Mouse (Mus musculus): ENCODE results near the gene 4930544D05Rik. TPM values are rescaled to one million over a fixed set of nuclear protein-coding genes. Genes with fewer than 3 reads are reported as not detected.
A peak's percentile ranks its signal among the peaks of the same experiment; 100 is the strongest.

Gene 4930544D05Rik
- polyA plus RNA-seq, 1 experiment from 2014 or later: 0.23 TPM

GRCm38 (mm10) chr11:70626877-70627276, 11.2 kb downstream of the 4930544D05Rik start:
- H3K9ac ChIP-seq: no peak overlapping the region
- 59% methylated on average over 4 of the region's 4 CpGs for WGBS
- H3K36me3 ChIP-seq: no peaks in the 10 kb centered on the region
- H3K4me2 ChIP-seq: no peak overlapping the region
- no peaks in the 10 kb centered on the region for H3K9me3 ChIP-seq
- no peaks in the 10 kb centered on the region for H3K4me1 ChIP-seq
- H3K27me3 ChIP-seq (replicated peaks): no peaks in the 10 kb centered on the region
- ATAC-seq (ENCODE audit: insufficient read depth, low FRiP score, low read depth): no peak
- no peak overlapping the region for H3K4me3 ChIP-seq (replicated peaks)
- H3K27ac ChIP-seq: no peak overlapping the region

DNA sequence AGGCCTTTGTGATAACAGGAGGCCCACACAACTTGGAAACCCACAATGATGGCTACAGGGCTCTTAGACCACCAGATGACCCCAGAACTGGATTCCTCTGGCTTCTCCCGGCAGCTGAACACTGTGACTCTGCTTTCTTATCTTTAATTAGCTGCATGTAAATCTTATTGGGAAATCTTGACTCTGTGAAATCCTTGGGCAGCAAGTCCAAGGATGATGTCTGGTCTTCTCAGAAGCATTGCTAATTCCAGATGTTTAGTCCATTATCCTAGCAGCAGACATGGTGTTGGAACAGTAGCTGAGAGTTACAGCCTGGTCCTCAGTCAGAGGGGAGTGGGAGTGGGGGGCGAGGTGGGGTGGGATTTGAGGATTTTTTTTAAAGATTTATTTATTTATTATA, 12.8 kb downstream of the 4930544D05Rik start:
- H3K27me3 ChIP-seq (replicated peaks): no peaks in the 10 kb centered on the region
- no peaks in the 10 kb centered on the region for H3K9me3 ChIP-seq
- 76% methylated on average over 2 of the region's 2 CpGs for WGBS
- no peak overlapping the region for H3K4me3 ChIP-seq (replicated peaks)
- H3K36me3 ChIP-seq: no peaks in the 10 kb centered on the region
- no peaks in the 10 kb centered on the region for H3K4me1 ChIP-seq
- no peak overlapping the region for H3K27ac ChIP-seq
- no peak for ATAC-seq (ENCODE audit: insufficient read depth, low FRiP score, low read depth)
- no peak overlapping the region for H3K4me2 ChIP-seq
- no peak overlapping the region for H3K9ac ChIP-seq

GRCm38 (mm10) chr11:70629557-70629956, 13.9 kb downstream of the 4930544D05Rik start:
- no peaks in the 10 kb centered on the region for H3K4me1 ChIP-seq
- 46% methylated on average over 5 of the region's 5 CpGs for WGBS

GRCm38 (mm10) chr11:70630129-70630528, 14.5 kb downstream of the 4930544D05Rik start:
- Histone ChIP-seq H3K4me2 (no peak overlapping the region), H3K9ac (no peak overlapping the region), H3K4me3 (replicated peaks) (no peak overlapping the region), H3K27me3 (replicated peaks) (no peaks in the 10 kb centered on the region), H3K27ac (no peak overlapping the region), H3K36me3 (no peaks in the 10 kb centered on the region), H3K9me3 (no peaks in the 10 kb centered on the region), H3K4me1 (no peaks in the 10 kb centered on the region)
- ATAC-seq (ENCODE audit: insufficient read depth, low FRiP score, low read depth): no peak
- WGBS: 66% methylated on average over 7 of the region's 7 CpGs

More at GRCm38 (mm10) chr11:70629557-70629956, 13.9 kb downstream of the 4930544D05Rik start:
- H3K27me3 ChIP-seq (replicated peaks): no peaks in the 10 kb centered on the region
- H3K27ac ChIP-seq: no peak overlapping the region
- H3K36me3 ChIP-seq: no peaks in the 10 kb centered on the region
- H3K4me2 ChIP-seq: no peak overlapping the region
- ATAC-seq (ENCODE audit: insufficient read depth, low FRiP score, low read depth): no peak
- H3K9ac ChIP-seq: no peak overlapping the region
- no peak overlapping the region for H3K4me3 ChIP-seq (replicated peaks)
- H3K9me3 ChIP-seq: no peaks in the 10 kb centered on the region

- Histone ChIP-seq H3K4me3 (replicated peaks) (no peak overlapping the region), H3K4me2 (no peak overlapping the region), H3K9ac (no peak overlapping the region), H3K4me1 (no peaks in the 10 kb centered on the region), H3K36me3 (no peaks in the 10 kb centered on the region), H3K27me3 (replicated peaks) (no peaks in the 10 kb centered on the region), H3K27ac (no peak overlapping the region), H3K9me3 (no peaks in the 10 kb centered on the region)
- ATAC-seq (ENCODE audit: insufficient read depth, low FRiP score, low read depth): no peak
- WGBS: 80% methylated on average over 4 of the region's 4 CpGs
Observed at GRCm38 (mm10) chr11:70635601-70636000, 20.0 kb downstream of the 4930544D05Rik start.

DNA sequence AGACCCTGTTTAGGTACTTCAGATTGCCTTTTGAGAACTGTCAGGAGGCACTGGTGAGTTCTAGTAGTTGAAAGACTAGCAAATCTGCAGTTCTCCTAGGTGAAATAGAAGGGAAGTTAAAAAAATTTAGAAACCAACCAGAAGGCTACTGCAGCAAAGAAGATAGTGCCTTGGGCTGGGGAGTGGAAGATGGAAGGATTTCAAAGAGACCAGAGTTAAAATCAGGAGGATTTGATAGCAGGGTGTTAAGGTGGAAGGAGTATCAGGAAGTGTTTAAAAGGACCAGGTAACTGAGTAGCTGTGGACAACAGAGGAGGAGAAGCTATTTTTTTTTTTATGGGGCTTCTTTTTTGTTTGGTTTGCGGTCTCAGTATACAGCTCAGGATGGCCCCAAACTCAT, 22.1 kb downstream of the 4930544D05Rik start:
- Histone ChIP-seq H3K4me2 (no peak overlapping the region), H3K36me3 (no peaks in the 10 kb centered on the region), H3K27me3 (replicated peaks) (no peaks in the 10 kb centered on the region), H3K4me3 (replicated peaks) (no peak overlapping the region), H3K9me3 (no peaks in the 10 kb centered on the region), H3K9ac (no peak overlapping the region), H3K27ac (no peak overlapping the region), H3K4me1 (no peaks in the 10 kb centered on the region)
- ATAC-seq (ENCODE audit: insufficient read depth, low FRiP score, low read depth): no peak
- WGBS: 88% methylated on average over 1 of the region's 1 CpGs

GRCm38 (mm10) chr11:70638293-70638692, 22.6 kb downstream of the 4930544D05Rik start:
- 78% methylated on average over 1 of the region's 1 CpGs for WGBS
- H3K27ac ChIP-seq: no peak overlapping the region
- H3K4me1 ChIP-seq: no peaks in the 10 kb centered on the region
- H3K27me3 ChIP-seq (replicated peaks): no peaks in the 10 kb centered on the region
- H3K4me2 ChIP-seq: no peak overlapping the region
- no peak for ATAC-seq (ENCODE audit: insufficient read depth, low FRiP score, low read depth)
- H3K4me3 ChIP-seq (replicated peaks): no peak overlapping the region
- no peak overlapping the region for H3K9ac ChIP-seq
- H3K36me3 ChIP-seq: 0 out of 2 replicates have a peak, but pooled peaks cover 4% of the 10 kb centered on the region
- no peaks in the 10 kb centered on the region for H3K9me3 ChIP-seq

DNA sequence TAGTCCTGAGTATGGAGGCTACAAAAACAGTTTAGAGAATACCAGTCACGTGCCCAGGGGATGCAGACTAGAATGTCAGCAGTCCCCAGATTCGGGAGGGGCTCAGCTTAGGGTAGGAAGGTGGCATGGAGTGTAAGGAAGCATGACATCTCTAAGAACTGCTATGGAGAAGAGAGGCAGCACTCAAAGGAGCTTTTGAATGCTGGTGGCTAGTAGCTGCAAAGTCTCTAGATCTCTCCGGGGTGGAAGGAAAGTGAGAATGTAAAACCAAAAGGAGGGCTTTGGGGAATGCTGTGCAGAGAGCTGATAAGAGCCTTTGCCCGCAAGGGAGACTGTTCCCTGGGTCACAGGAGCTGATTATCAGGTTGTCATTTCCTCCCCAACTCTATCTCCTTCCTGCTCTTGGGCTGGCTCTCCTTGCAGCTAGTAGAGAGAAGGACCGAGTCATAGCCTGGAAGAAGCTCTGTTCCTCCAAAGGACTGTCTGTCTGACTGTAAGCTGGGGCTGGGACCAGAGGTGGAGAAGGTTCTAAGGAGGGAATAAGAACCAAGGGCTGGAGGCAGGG, 23.1 kb downstream of the 4930544D05Rik start, which contains the start of gene Gp1ba:
Gp1ba (plus strand) TSS at position 409 of the 565 bp plus-strand sequence.
- no peaks in the 10 kb centered on the region for H3K27me3 ChIP-seq (replicated peaks)
- 0 out of 2 replicates have a peak, but pooled peaks cover 7% of the 10 kb centered on the region for H3K36me3 ChIP-seq
- H3K9me3 ChIP-seq: no peaks in the 10 kb centered on the region
- peak; percentile 65; the same call in 1 of the 2 replicates for ATAC-seq (ENCODE audit: insufficient read depth, low FRiP score, low read depth)
- no peak within 1 kb of the TSS for H3K4me2 ChIP-seq
- no peak within 1 kb of the TSS for H3K27ac ChIP-seq
- no peak within 1 kb of the TSS for H3K9ac ChIP-seq
- WGBS: 23% methylated on average over 5 of the region's 5 CpGs
- no peaks in the 10 kb centered on the region for H3K4me1 ChIP-seq
- H3K4me3 ChIP-seq (replicated peaks): no peak within 1 kb of the TSS

DNA sequence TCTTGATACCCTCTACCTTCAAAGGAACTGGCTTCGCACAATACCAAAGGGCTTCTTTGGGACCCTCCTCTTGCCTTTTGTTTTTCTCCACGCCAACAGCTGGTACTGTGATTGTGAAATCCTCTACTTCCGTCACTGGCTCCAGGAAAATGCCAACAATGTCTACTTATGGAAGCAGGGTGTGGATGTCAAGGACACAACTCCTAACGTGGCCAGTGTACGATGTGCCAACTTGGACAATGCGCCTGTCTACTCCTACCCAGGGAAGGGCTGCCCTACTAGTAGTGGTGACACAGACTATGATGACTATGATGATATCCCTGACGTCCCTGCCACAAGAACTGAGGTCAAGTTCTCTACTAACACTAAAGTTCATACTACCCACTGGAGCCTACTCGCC, 24.3 kb downstream of the 4930544D05Rik start:
- Histone ChIP-seq H3K4me1 (no peaks in the 10 kb centered on the region), H3K4me2 (no peak overlapping the region), H3K9ac (no peak overlapping the region), H3K27me3 (replicated peaks) (no peaks in the 10 kb centered on the region), H3K36me3 (peaks cover 16% of the 10 kb centered on the region), H3K4me3 (replicated peaks) (no peak overlapping the region), H3K9me3 (no peaks in the 10 kb centered on the region), H3K27ac (no peak overlapping the region)
- ATAC-seq (ENCODE audit: insufficient read depth, low FRiP score, low read depth): no peak
- WGBS: 77% methylated on average over 8 of the region's 8 CpGs

DNA sequence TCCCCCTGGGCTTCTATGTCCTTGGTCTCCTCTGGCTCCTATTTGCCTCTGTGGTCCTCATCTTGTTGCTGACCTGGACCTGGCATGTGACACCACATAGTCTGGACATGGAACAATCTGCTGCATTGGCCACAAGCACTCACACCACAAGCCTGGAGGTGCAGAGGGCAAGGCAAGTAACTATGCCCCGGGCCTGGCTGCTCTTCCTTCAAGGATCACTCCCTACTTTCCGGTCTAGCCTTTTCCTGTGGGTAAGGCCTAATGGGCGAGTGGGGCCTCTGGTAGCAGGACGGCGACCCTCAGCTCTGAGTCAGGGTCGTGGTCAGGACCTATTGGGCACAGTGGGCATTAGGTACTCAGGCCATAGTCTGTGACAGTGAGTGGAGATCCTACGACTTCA, 25.6 kb downstream of the 4930544D05Rik start:
- Histone ChIP-seq H3K27ac (no peak overlapping the region), H3K9me3 (no peaks in the 10 kb centered on the region), H3K27me3 (replicated peaks) (no peaks in the 10 kb centered on the region), H3K4me3 (replicated peaks) (no peak overlapping the region), H3K4me1 (peaks cover 10% of the 10 kb centered on the region), H3K9ac (no peak overlapping the region), H3K4me2 (no peak overlapping the region), H3K36me3 (peaks cover 18% of the 10 kb centered on the region)
- ATAC-seq (ENCODE audit: insufficient read depth, low FRiP score, low read depth): no peak
- WGBS: 79% methylated on average over 7 of the region's 7 CpGs

DNA sequence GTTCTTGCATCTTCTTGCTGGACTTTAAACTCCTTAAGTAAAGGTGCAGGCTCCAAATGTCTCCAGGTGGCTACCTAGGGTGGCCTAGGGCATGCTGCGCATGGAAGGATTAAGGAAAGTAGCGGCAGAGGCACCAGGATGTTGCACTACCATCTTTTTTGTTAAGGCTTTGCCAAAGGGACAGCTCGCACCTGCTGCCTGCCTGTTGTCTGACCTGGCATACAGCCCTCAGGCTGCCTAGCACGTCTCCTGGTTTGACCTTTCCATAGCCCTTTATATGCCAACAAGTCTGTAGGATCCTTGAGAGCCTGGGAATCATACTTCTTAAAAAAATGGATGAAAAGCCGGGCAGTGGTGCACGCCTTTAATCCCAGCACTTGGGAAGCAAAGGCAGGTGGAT, 27.4 kb downstream of the 4930544D05Rik start:
- no peak for ATAC-seq (ENCODE audit: insufficient read depth, low FRiP score, low read depth)
- H3K4me1 ChIP-seq: peaks cover 12% of the 10 kb centered on the region
- 93% methylated on average over 6 of the region's 6 CpGs for whole genome bisulfite sequencing
- no peaks in the 10 kb centered on the region for H3K9me3 ChIP-seq
- no peak overlapping the region for H3K27ac ChIP-seq
- H3K4me3 ChIP-seq (replicated peaks): no peak overlapping the region
- no peak overlapping the region for H3K9ac ChIP-seq
- no peaks in the 10 kb centered on the region for H3K27me3 ChIP-seq (replicated peaks)
- H3K4me2 ChIP-seq: no peak overlapping the region
- H3K36me3 ChIP-seq: peaks cover 18% of the 10 kb centered on the region

DNA sequence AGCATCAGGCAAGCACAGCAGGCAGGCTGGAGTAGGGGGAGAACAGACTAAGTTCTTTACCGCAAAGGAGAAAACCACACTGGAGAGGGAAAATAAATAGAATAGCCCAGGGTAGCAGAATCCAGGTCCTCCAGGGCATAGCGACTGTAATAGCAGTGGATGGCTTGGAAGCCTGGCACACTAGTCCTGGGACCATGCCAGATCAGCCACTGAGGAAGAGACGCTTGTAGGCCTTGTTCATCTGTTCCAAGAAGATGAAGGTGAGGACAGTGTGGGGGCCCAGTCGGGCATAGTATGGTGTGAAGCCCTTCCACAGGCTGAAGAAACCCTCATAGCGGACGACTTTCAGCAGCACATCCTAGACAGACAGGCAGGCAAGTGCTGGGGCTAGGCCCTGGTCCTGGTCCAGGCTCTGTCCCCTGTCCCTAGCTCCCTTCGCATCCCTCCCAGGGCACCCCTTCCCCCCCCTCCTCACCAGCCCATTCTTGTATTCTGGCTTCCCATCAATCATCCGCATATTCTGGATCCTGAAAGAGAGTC, 29.0 kb downstream of the 4930544D05Rik start:
- Histone ChIP-seq H3K27ac (no peak overlapping the region), H3K36me3 (peaks cover 30% of the 10 kb centered on the region), H3K4me2 (no peak overlapping the region), H3K9me3 (no peaks in the 10 kb centered on the region), H3K9ac (no peak overlapping the region), H3K4me1 (peaks cover 25% of the 10 kb centered on the region), H3K4me3 (replicated peaks) (no peak overlapping the region), H3K27me3 (replicated peaks) (no peaks in the 10 kb centered on the region)
- ATAC-seq (ENCODE audit: insufficient read depth, low FRiP score, low read depth): no peak
- WGBS: 96% methylated on average over 8 of the region's 8 CpGs
